Mouse (Mus musculus) erythroblast, embryonic 14.5 days (primary cell): ENCODE measurements around the gene Ick.

Experiments used
- GATA1 ChIP-seq: IDR thresholded peaks from 2 replicates; pipeline ENCODE4 v1.6.1; 2012; ENCODE audit warnings: low read length, inconsistent platforms, mixed read lengths
- TAL1 ChIP-seq: IDR thresholded peaks from 3 replicates; pipeline ENCODE4 v1.6.1; 2012; ENCODE audit warnings: low read length, inconsistent platforms, mixed read lengths

DNA sequence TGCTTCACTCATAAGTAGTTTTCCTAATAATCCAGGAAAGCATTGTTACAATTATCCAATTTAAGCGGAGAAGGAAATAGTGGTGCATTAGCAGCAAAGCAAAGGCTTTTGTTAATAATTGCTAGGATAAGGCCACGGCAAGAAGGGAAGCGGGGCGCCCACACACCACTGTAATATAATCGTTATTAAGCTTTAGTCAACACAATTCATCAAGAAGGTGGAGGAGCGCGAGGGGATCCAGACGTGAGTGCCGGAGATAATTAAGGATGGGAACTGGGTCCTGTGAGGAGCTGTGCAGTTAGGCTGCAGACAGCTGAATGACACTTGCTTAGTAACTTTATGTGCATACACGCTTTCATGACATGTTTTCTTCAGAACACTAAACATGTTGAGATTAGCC lies 17.7 kb downstream of the Ick start:
- TF ChIP-seq GATA1 = no peak
- TF ChIP-seq TAL1 = no peak
